Mouse (Mus musculus) ES-E14 (cell line): ENCODE measurements at regions not wholly inside any gene's neighbourhood (a gene's known extent, or its start where the extent isn't known, plus 50 kb on each side); places are given as distances from the start of the nearest gene placed in this dataset.

Experiments
- DNase-seq: peaks from one replicate; pipeline ENCODE4 v3.0.0-alpha.2; 2013; ENCODE audit warnings: low read depth, low spot score
- H3K27ac ChIP-seq: 2 replicates; pipeline ENCODE4 v1.5.1; 2012; ENCODE audit warnings: low read depth, mild to moderate bottlenecking, low read length, moderate library complexity, mixed read lengths; ENCODE audit not compliant: poor library complexity, insufficient read depth, severe bottlenecking
- H3K36me3 ChIP-seq: 2 replicates; pipeline ENCODE4 v1.6.1; 2012; ENCODE audit warnings: mild to moderate bottlenecking, low read length, moderate library complexity, mixed read lengths; ENCODE audit not compliant: control insufficient read depth, poor library complexity, insufficient read depth, severe bottlenecking
- H3K4me1 ChIP-seq, 2 experiments: fragments of 150-350 bp in 1 of 2; sonication (generic) in 1 of 2; 2 replicates each; pipeline ENCODE4 v1.6.1; 2012; ENCODE audit warnings: low read length in 2 of 2, mild to moderate bottlenecking in 1 of 2, mixed read lengths in 1 of 2; ENCODE audit not compliant: control insufficient read depth in 2 of 2, insufficient read depth in 2 of 2, poor library complexity in 1 of 2
- H3K4me3 ChIP-seq, 2 experiments: fragments of 150-350 bp in 1 of 2; sonication (generic) in 1 of 2; 2 replicates each; pipeline ENCODE4 v1.5.1; 2012; ENCODE audit warnings: low read length in 2 of 2, low read depth in 1 of 2, mild to moderate bottlenecking in 1 of 2, mixed read lengths in 1 of 2; ENCODE audit not compliant: insufficient read depth in 1 of 2, poor library complexity in 1 of 2, severe bottlenecking in 1 of 2
- H3K9ac ChIP-seq: 2 replicates; pipeline ENCODE4 v1.6.1; 2012; ENCODE audit warnings: low read depth, mild to moderate bottlenecking, low read length, mixed read lengths; ENCODE audit not compliant: poor library complexity, insufficient read depth, severe bottlenecking
- H3K9me3 ChIP-seq: fragments of 150-350 bp; sonication (generic); 2 replicates; pipeline ENCODE4 v1.6.1; 2012; ENCODE audit warnings: low read depth, mild to moderate bottlenecking, low read length; ENCODE audit not compliant: control insufficient read depth, insufficient read depth
- CHD2 ChIP-seq: IDR thresholded peaks from 2 replicates; pipeline ENCODE4 v1.6.1; 2014; ENCODE audit warnings: mild to moderate bottlenecking, low read depth, low read length, inconsistent platforms
- HCFC1 ChIP-seq: IDR thresholded peaks from 2 replicates; pipeline ENCODE4 v1.6.1; 2012; ENCODE audit warnings: low read length, inconsistent platforms, borderline replicate concordance; ENCODE audit not compliant: insufficient read depth
- MAFK ChIP-seq: IDR thresholded peaks from 2 replicates; pipeline ENCODE4 v1.6.1; 2014; ENCODE audit warnings: mild to moderate bottlenecking, low read depth, low read length, inconsistent platforms; ENCODE audit not compliant: insufficient read depth
- ZC3H11A ChIP-seq: IDR thresholded peaks from 2 replicates; pipeline ENCODE4 v1.6.1; 2012; ENCODE audit warnings: low read depth, mild to moderate bottlenecking, inconsistent platforms, low read length, borderline replicate concordance
- ZNF384 ChIP-seq: IDR thresholded peaks from 2 replicates; pipeline ENCODE4 v1.6.1; 2012; ENCODE audit warnings: low read depth, low read length, inconsistent platforms
- in situ Hi-C, 2 experiments: fragments of 600-800 bp; cut with MboI; formaldehyde crosslinking; loops; one replicate each; pipeline ENCODE4 v1.15.1; 2025; ENCODE audit warnings: low sequenced_read_pairs in 2 of 2, inconsistent platforms in 1 of 2; ENCODE audit not compliant: unreplicated experiment in 2 of 2

DNA sequence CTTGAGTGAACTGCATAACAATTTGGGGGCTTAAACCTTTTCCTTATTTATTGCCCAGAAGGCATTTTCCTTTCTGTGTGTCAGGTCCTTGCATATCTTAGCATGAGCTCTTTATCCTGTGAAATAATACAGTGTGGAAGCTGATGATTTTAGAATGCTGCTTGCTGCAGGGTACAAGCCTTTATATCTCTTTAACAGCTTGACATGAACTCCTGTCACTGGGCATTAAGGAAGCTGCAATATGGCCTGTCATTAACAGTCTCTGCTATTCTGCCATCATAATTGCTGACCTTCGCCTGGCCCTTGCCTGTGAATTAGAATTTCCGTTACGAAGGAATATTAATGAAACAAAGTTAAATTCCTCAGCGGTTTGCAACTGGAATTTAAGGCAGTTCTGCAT is 124.2 kb downstream of the Wdr20rt start:
- Histone ChIP-seq H3K9ac (no peak overlapping the region), H3K36me3 (no peaks in the 10 kb centered on the region), H3K27ac (no peak overlapping the region), H3K4me1 (no peaks in the 10 kb centered on the region), H3K4me3 (no peak overlapping the region), H3K9me3 (no peaks in the 10 kb centered on the region)
- DNase-seq, result no peak
- in situ Hi-C loops, result no loop called here
- TF ChIP-seq CHD2 (no peak), MAFK (no peak), ZNF384 (no peak), HCFC1 (no peak), ZC3H11A (no peak)

DNA sequence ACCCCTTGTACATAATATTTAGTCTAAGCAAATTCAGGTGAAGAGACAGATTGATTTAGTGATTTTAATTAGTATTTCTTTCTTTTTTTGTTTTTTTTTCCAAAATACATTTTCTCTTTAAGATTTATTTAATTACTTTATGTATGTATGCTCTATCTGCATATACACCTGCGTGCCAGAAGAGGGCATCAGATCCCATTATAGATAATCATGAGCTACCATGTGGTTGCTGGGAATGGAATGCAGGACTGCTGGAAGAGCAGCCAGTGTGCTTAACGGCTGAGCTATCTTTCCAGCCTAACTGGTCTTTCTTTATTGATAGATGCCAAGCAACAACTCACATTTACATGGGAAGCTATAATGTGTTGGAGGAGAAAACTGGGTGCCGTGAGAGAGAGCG is 138.9 kb downstream of the Wdr20rt start:
- in situ Hi-C loops, result no loop called here
- no peak overlapping the region for H3K27ac ChIP-seq

DNA sequence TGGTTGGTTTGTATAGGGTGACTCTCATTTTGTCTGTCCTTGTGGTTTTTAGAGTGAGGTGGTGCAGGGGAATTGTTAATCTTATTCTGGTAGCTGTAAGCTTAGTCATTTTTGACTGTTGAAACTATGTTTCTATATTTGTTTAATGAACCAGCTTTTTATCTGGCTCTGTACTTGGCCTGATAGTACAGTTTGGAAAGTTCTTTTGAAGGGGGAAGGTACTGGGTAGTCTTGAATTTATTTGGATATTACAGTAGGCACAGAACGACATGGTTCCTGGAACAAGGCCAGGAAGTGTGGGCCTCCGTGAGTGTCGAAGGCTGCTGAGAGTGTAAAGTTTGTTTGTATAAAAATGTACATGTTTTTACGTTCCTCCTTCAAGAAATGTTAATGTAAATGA is 142.0 kb downstream of the Wdr20rt start:
- Histone ChIP-seq H3K27ac (no peak overlapping the region), H3K4me3 (no peak overlapping the region), H3K9me3 (no peaks in the 10 kb centered on the region), H3K4me1 (no peaks in the 10 kb centered on the region; a peak in 1 of 4 replicates), H3K9ac (no peak overlapping the region), H3K36me3 (no peaks in the 10 kb centered on the region)
- no peak for DNase-seq
- in situ Hi-C loops, result no loop called here
- TF ChIP-seq HCFC1, result no peak
- TF ChIP-seq CHD2, result no peak
- no peak for TF ChIP-seq ZC3H11A
- TF ChIP-seq MAFK, result no peak
- TF ChIP-seq ZNF384, result no peak

More for the DNA sequence above, 138.9 kb downstream of the Wdr20rt start:
- Histone ChIP-seq H3K9me3 (no peaks in the 10 kb centered on the region), H3K4me1 (no peaks in the 10 kb centered on the region; a peak in 1 of 4 replicates), H3K4me3 (no peak overlapping the region), H3K36me3 (no peaks in the 10 kb centered on the region), H3K9ac (no peak overlapping the region)
- DNase-seq, result no peak
- TF ChIP-seq HCFC1 (no peak), ZC3H11A (peak; percentile 41; the same call in 1 of the 2 replicates), ZNF384 (no peak), CHD2 (no peak), MAFK (no peak)

- Histone ChIP-seq H3K27ac (no peak overlapping the region; the same call in 1 of the 2 replicates), H3K4me1 (no peaks in the 10 kb centered on the region; a peak in 1 of 4 replicates), H3K36me3 (no peaks in the 10 kb centered on the region), H3K9ac (no peak overlapping the region), H3K9me3 (no peaks in the 10 kb centered on the region), H3K4me3 (no peak overlapping the region)
- DNase-seq, result no peak
- in situ Hi-C loops, result no loop called here
- no peak for TF ChIP-seq ZNF384
- no peak for TF ChIP-seq ZC3H11A
- no peak for TF ChIP-seq MAFK
- TF ChIP-seq HCFC1, result no peak
- no peak for TF ChIP-seq CHD2
These were observed 142.6 kb downstream of the Wdr20rt start for GRCm38 (mm10) chr12:65367866-65368419.

- no peak for TF ChIP-seq HCFC1
- no peak for TF ChIP-seq ZC3H11A
- TF ChIP-seq ZNF384, result no peak
- TF ChIP-seq CHD2, result no peak
- TF ChIP-seq MAFK, result no peak
- no peaks in the 10 kb centered on the region for H3K9me3 ChIP-seq
- H3K27ac ChIP-seq, result no peak overlapping the region
- no peaks in the 10 kb centered on the region for H3K36me3 ChIP-seq
- DNase-seq, result no peak
- H3K9ac ChIP-seq, result no peak overlapping the region
- in situ Hi-C loops, result no loop called here
- H3K4me1 ChIP-seq, result no peaks in the 10 kb centered on the region; a peak in 1 of 4 replicates
- no peak overlapping the region for H3K4me3 ChIP-seq
These were observed 146.3 kb downstream of the Wdr20rt start for GRCm38 (mm10) chr12:65371650-65372049.
